Mouse (Mus musculus) liver, embryonic 13.5 days (tissue): Measurements from ENCODE around the gene Podn. TPM values are rescaled to one million over a fixed set of nuclear protein-coding genes. Genes with fewer than 3 reads are reported as not detected.
"Not testable (repeated sequence)": the region's sequence is repeated elsewhere in the genome, so short reads cannot be mapped to it uniquely, and the experiment has no call there.

Experiments used
- ATAC-seq: fragments of 200-750 bp; cut with Nextera tagmentation; 2 replicates; pipeline ENCODE4 v1.8.0; 2017; ENCODE audit warnings: low read depth, mild to moderate bottlenecking, moderate number of reproducible peaks, moderate library complexity
- DNase-seq: peaks from one replicate; pipeline ENCODE4 v3.0.0; 2022
- H3K27ac ChIP-seq: fragments of 300-500 bp; sonication (generic); 2 replicates; pipeline ENCODE4 v1.5.1; 2015; ENCODE audit warnings: moderate library complexity, mild to moderate bottlenecking, inconsistent platforms
- H3K27me3 ChIP-seq: fragments of 300-500 bp; sonication (generic); 2 replicates; pipeline ENCODE4 v1.6.1; 2015; ENCODE audit warnings: mild to moderate bottlenecking, inconsistent platforms
- H3K36me3 ChIP-seq: fragments of 300-500 bp; sonication (generic); 2 replicates; pipeline ENCODE4 v1.6.1; 2015; ENCODE audit warnings: mild to moderate bottlenecking, inconsistent platforms
- H3K4me1 ChIP-seq: fragments of 300-500 bp; sonication (generic); replicated peaks from 2 replicates; pipeline ENCODE4 v1.6.1; 2015; ENCODE audit warnings: inconsistent platforms
- H3K4me2 ChIP-seq: fragments of 300-500 bp; sonication (generic); 2 replicates; pipeline ENCODE4 v1.6.1; 2015; ENCODE audit warnings: inconsistent platforms, mild to moderate bottlenecking, moderate library complexity
- H3K4me3 ChIP-seq: fragments of 300-500 bp; sonication (generic); replicated peaks from 2 replicates; pipeline ENCODE4 v1.5.1; 2015; ENCODE audit warnings: mild to moderate bottlenecking, inconsistent platforms
- H3K9ac ChIP-seq: fragments of 300-500 bp; sonication (generic); 2 replicates; pipeline ENCODE4 v1.6.1; 2015; ENCODE audit warnings: mild to moderate bottlenecking, inconsistent platforms
- H3K9me3 ChIP-seq: fragments of 300-500 bp; sonication (generic); replicated peaks from 2 replicates; pipeline ENCODE4 v1.6.1; 2016; ENCODE audit warnings: inconsistent platforms
- WGBS: fragments of 180-500 bp; shearing (Covaris S2); methylation state at CpG from one replicate; pipeline ENCODE4 v1.1.7; 2015; ENCODE audit not compliant: insufficient replicate concordance; 5-methylcytosine and 5-hydroxymethylcytosine counted together
- polyA plus RNA-seq: library from polyadenylated mRNA; unstranded; fragments of >200 nt; fragmentation: Nextera tagmentation; extraction: Ambion mirVana; gene quantifications from 2 replicates; pipeline ENCODE4 v1.2.1, GENCODE M21; 2015

The Podn gene
- polyA plus RNA-seq, 1 experiment from 2014 or later = 0.28 TPM

- no peaks in the 10 kb centered on the region for H3K36me3 ChIP-seq
- no peak for ATAC-seq
- H3K27ac ChIP-seq = no peak overlapping the region
- H3K9ac ChIP-seq = no peak overlapping the region
- peaks cover 11% of the 10 kb centered on the region for H3K4me1 ChIP-seq
- H3K4me2 ChIP-seq = peak overlapping the region; percentile 78
- DNase-seq = no peak
- WGBS = 76% methylated on average over 8 of the region's 8 CpGs
- peak overlapping the region; percentile 71; the same call in 1 of the 2 replicates for H3K4me3 ChIP-seq
- no peaks in the 10 kb centered on the region for H3K9me3 ChIP-seq
- no peaks in the 10 kb centered on the region for H3K27me3 ChIP-seq
These were observed 21.2 kb upstream of the Podn start for GRCm38 (mm10) chr4:108117488-108117887.

- H3K27ac ChIP-seq = no peak overlapping the region
- H3K27me3 ChIP-seq = no peaks in the 10 kb centered on the region
- H3K4me2 ChIP-seq = no peak overlapping the region
- no peak for ATAC-seq
- no peaks in the 10 kb centered on the region for H3K36me3 ChIP-seq
- WGBS = 76% methylated on average over 2 of the region's 2 CpGs
- no peak overlapping the region for H3K9ac ChIP-seq
- H3K9me3 ChIP-seq = no peaks in the 10 kb centered on the region
- peaks cover 11% of the 10 kb centered on the region for H3K4me1 ChIP-seq
- no peak for DNase-seq
- H3K4me3 ChIP-seq = no peak overlapping the region
These were observed 20.2 kb upstream of the Podn start for GRCm38 (mm10) chr4:108116466-108116865.

- Histone ChIP-seq H3K4me2 (no peak overlapping the region), H3K27ac (no peak overlapping the region), H3K4me1 (no peaks in the 10 kb centered on the region), H3K9ac (no peak overlapping the region), H3K27me3 (no peaks in the 10 kb centered on the region), H3K9me3 (no peaks in the 10 kb centered on the region), H3K36me3 (0 out of 2 replicates have a peak, but pooled peaks cover 3% of the 10 kb centered on the region), H3K4me3 (no peak overlapping the region)
- ATAC-seq (no peak), DNase-seq (no peak)
- 75% methylated on average over 2 of the region's 2 CpGs for WGBS
These were observed 14.5 kb upstream of the Podn start for GRCm38 (mm10) chr4:108110706-108111105.

- H3K4me2 ChIP-seq = no peak overlapping the region
- H3K4me3 ChIP-seq = no peak overlapping the region
- H3K36me3 ChIP-seq = 0 out of 2 replicates have a peak, but pooled peaks cover 4% of the 10 kb centered on the region
- WGBS = 85% methylated on average over 7 of the region's 7 CpGs
- H3K9ac ChIP-seq = no peak overlapping the region
- no peak for ATAC-seq
- no peak for DNase-seq
- no peak overlapping the region for H3K27ac ChIP-seq
- H3K27me3 ChIP-seq = no peaks in the 10 kb centered on the region
- H3K9me3 ChIP-seq = no peaks in the 10 kb centered on the region
- no peaks in the 10 kb centered on the region for H3K4me1 ChIP-seq
These were observed 13.5 kb upstream of the Podn start for GRCm38 (mm10) chr4:108109728-108110127.

GRCm38 (mm10) chr4:108092741-108093397 is 3.4 kb downstream of the Podn start:
- ATAC-seq (no peak), DNase-seq (no peak)
- H3K9ac ChIP-seq = no peak overlapping the region
- H3K36me3 ChIP-seq = peaks cover 3% of the 10 kb centered on the region; the same call in 1 of the 2 replicates
- H3K9me3 ChIP-seq = no peaks in the 10 kb centered on the region
- no peak overlapping the region for H3K4me2 ChIP-seq
- no peak overlapping the region for H3K4me3 ChIP-seq
- no peak overlapping the region for H3K27ac ChIP-seq
- no peaks in the 10 kb centered on the region for H3K4me1 ChIP-seq
- 68% methylated on average over 6 of the region's 6 CpGs for WGBS
- H3K27me3 ChIP-seq = no peaks in the 10 kb centered on the region

GRCm38 (mm10) chr4:108083993-108084392 is 12.3 kb downstream of the Podn start:
- whole genome bisulfite sequencing = 80% methylated on average over 2 of the region's 2 CpGs
- DNase-seq (no peak), ATAC-seq (no peak)
- Histone ChIP-seq H3K9me3 (no peaks in the 10 kb centered on the region), H3K4me3 (no peak overlapping the region), H3K27me3 (no peaks in the 10 kb centered on the region), H3K36me3 (peaks cover 4% of the 10 kb centered on the region; the same call in 1 of the 2 replicates), H3K27ac (no peak overlapping the region), H3K4me2 (no peak overlapping the region), H3K4me1 (0 out of 2 replicates have a peak, but pooled peaks cover 7% of the 10 kb centered on the region), H3K9ac (no peak overlapping the region)

GRCm38 (mm10) chr4:108083032-108083735 is 13.1 kb downstream of the Podn start:
- Histone ChIP-seq H3K27ac (no peak overlapping the region), H3K4me3 (no peak overlapping the region), H3K9me3 (no peaks in the 10 kb centered on the region), H3K4me1 (0 out of 2 replicates have a peak, but pooled peaks cover 7% of the 10 kb centered on the region), H3K36me3 (peaks cover 5% of the 10 kb centered on the region; the same call in 1 of the 2 replicates), H3K9ac (no peak overlapping the region), H3K27me3 (no peaks in the 10 kb centered on the region), H3K4me2 (no peak overlapping the region)
- WGBS = 62% methylated on average over 6 of the region's 6 CpGs
- DNase-seq (no peak), ATAC-seq (peak; percentile 63; the same call in 1 of the 2 replicates)

- WGBS = 74% methylated on average over 2 of the region's 2 CpGs
These were observed 13.8 kb downstream of the Podn start for GRCm38 (mm10) chr4:108082401-108082806.

GRCm38 (mm10) chr4:108080876-108081275 is 15.4 kb downstream of the Podn start:
- 69% methylated on average over 5 of the region's 5 CpGs for WGBS
- ATAC-seq = no peak

More at GRCm38 (mm10) chr4:108082401-108082806, 13.8 kb downstream of the Podn start:
- no peak overlapping the region for H3K27ac ChIP-seq
- H3K9ac ChIP-seq = no peak overlapping the region
- H3K4me1 ChIP-seq = 0 out of 2 replicates have a peak, but pooled peaks cover 7% of the 10 kb centered on the region
- H3K36me3 ChIP-seq = peaks cover 10% of the 10 kb centered on the region; the same call in 1 of the 2 replicates
- no peaks in the 10 kb centered on the region for H3K9me3 ChIP-seq
- H3K27me3 ChIP-seq = no peaks in the 10 kb centered on the region
- DNase-seq (no peak), ATAC-seq (no peak)
- no peak overlapping the region for H3K4me3 ChIP-seq
- H3K4me2 ChIP-seq = no peak overlapping the region

GRCm38 (mm10) chr4:108079762-108080161 is 16.5 kb downstream of the Podn start:
- Histone ChIP-seq H3K4me3 (no peak overlapping the region), H3K4me2 (no peak overlapping the region), H3K9me3 (no peaks in the 10 kb centered on the region), H3K9ac (no peak overlapping the region), H3K27me3 (no peaks in the 10 kb centered on the region), H3K4me1 (0 out of 2 replicates have a peak, but pooled peaks cover 7% of the 10 kb centered on the region), H3K27ac (no peak overlapping the region), H3K36me3 (peaks cover 6% of the 10 kb centered on the region; the same call in 1 of the 2 replicates)
- WGBS = 72% methylated on average over 2 of the region's 2 CpGs
- ATAC-seq (no peak), DNase-seq (no peak)

More at GRCm38 (mm10) chr4:108080876-108081275, 15.4 kb downstream of the Podn start:
- no peak overlapping the region for H3K9ac ChIP-seq
- DNase-seq = no peak
- no peaks in the 10 kb centered on the region for H3K27me3 ChIP-seq
- H3K27ac ChIP-seq = no peak overlapping the region
- 0 out of 2 replicates have a peak, but pooled peaks cover 7% of the 10 kb centered on the region for H3K4me1 ChIP-seq
- H3K4me3 ChIP-seq = no peak overlapping the region
- no peaks in the 10 kb centered on the region for H3K9me3 ChIP-seq
- no peak overlapping the region for H3K4me2 ChIP-seq
- peaks cover 8% of the 10 kb centered on the region; the same call in 1 of the 2 replicates for H3K36me3 ChIP-seq

GRCm38 (mm10) chr4:108079191-108079590 is 17.1 kb downstream of the Podn start:
- H3K27me3 ChIP-seq, H3K4me2 ChIP-seq, H3K27ac ChIP-seq, H3K4me1 ChIP-seq, ATAC-seq, DNase-seq, H3K9me3 ChIP-seq, H3K9ac ChIP-seq, H3K4me3 ChIP-seq, H3K36me3 ChIP-seq: not testable (repeated sequence)
- 75% methylated on average over 15 of the region's 15 CpGs for WGBS
